Mouse (Mus musculus): ENCODE measurements around the gene Gm13057. TPM values are rescaled to one million over a fixed set of nuclear protein-coding genes. Genes with fewer than 3 reads are reported as not detected.
"Not testable (repeated sequence)": the region's sequence is repeated elsewhere in the genome, so short reads cannot be mapped to it uniquely, and the experiment has no call there.

Gm13057 gene
- not detected in 2 replicates for polyA plus RNA-seq (2015; fragmentation: Nextera tagmentation; extraction: Ambion mirVana)

DNA sequence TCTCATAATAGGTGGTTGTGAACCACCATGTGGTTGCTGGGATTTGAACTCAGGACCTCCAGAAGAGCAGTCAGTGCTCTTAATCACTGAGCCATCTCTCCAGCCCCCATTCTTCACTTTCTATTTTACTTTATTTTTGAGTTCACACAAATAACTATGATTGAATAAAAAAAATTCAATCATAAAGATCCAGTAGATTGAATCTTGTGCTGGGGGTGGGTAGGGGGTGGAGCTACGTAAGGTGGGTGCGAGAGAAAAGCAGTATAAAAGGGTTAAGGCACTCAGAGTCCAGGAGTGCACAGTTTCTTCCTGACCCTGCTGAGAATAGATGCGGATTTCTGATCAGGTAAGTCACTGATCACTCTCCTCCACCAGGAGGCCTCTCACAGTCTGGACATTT is at the start of gene Gm13057, which contains the start of gene BC080695:
Gene Gm13057, plus strand, starts transcription at position 310 of the 400 bp plus-strand sequence.
Gene BC080695, plus strand, starts transcription at position 301 of the 400 bp plus-strand sequence.
- not testable (repeated sequence) for H3K27me3 ChIP-seq; H3K36me3 ChIP-seq; H3K4me1 ChIP-seq (replicated peaks); H3K9ac ChIP-seq; H3K4me3 ChIP-seq (replicated peaks); H3K4me2 ChIP-seq; ATAC-seq (ENCODE audit: low read depth); DNase-seq; H3K9me3 ChIP-seq (replicated peaks); H3K27ac ChIP-seq
- WGBS (ENCODE audit: insufficient replicate concordance), result no CpG with 5 or more reads among the region's 3 CpGs

DNA sequence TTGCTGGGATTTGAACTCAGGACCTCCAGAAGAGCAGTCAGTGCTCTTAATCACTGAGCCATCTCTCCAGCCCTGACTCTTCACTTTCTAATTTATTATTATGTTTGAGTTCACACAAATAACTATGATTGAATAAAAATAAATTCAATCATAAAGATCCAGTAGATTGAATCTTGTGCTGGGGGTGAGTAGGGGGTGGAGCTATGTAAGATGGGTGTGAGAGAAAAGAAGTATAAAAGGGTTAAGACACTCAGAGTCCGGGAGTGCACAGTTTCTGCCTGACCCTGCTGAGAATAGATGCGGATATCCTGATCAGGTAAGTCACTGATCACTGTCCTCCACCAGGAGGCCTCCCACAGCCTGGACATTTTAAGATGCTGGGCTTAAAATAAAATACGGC is 40.5 kb upstream of the Gm13057 start, which contains the start of gene Gm13043:
Gene Gm13043, plus strand, starts transcription at position 301 of the 400 bp plus-strand sequence.
- DNase-seq, result no peak
- Histone ChIP-seq H3K36me3 (no peaks in the 10 kb centered on the region), H3K9me3 (replicated peaks) (no peaks in the 10 kb centered on the region), H3K4me1 (replicated peaks) (no peaks in the 10 kb centered on the region), H3K9ac (no peak within 1 kb of the TSS), H3K27ac (no peak within 1 kb of the TSS), H3K4me3 (replicated peaks) (no peak within 1 kb of the TSS), H3K27me3 (no peaks in the 10 kb centered on the region), H3K4me2 (no peak within 1 kb of the TSS)
- ATAC-seq (ENCODE audit: low read depth), result no peak
- 65% methylated on average over 3 of the region's 3 CpGs for WGBS (ENCODE audit: insufficient replicate concordance)

DNA sequence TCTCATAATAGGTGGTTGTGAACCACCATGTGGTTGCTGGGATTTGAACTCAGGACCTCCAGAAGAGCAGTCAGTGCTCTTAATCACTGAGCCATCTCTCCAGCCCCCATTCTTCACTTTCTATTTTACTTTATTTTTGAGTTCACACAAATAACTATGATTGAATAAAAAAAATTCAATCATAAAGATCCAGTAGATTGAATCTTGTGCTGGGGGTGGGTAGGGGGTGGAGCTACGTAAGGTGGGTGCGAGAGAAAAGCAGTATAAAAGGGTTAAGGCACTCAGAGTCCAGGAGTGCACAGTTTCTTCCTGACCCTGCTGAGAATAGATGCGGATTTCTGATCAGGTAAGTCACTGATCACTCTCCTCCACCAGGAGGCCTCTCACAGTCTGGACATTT is 15.9 kb upstream of the Gm13057 start, which contains the start of gene Gm13040:
Gene Gm13040, plus strand, starts transcription at position 301 of the 400 bp plus-strand sequence.
- H3K4me3 ChIP-seq (replicated peaks); H3K9ac ChIP-seq; H3K27me3 ChIP-seq; ATAC-seq (ENCODE audit: low read depth); DNase-seq; H3K27ac ChIP-seq; H3K36me3 ChIP-seq; H3K9me3 ChIP-seq (replicated peaks); H3K4me2 ChIP-seq; H3K4me1 ChIP-seq (replicated peaks): not testable (repeated sequence)
- no CpG with 5 or more reads among the region's 3 CpGs for WGBS (ENCODE audit: insufficient replicate concordance)

Other genes starting within 250 kb of the Gm13057 start
- not detected in 2 replicates for gene Lrrc38, start 202.0 kb upstream of the Gm13057 start, polyA plus RNA-seq (2015; fragmentation: Nextera tagmentation; extraction: Ambion mirVana)
- not detected in 2 replicates for gene Pramel1, start 157.3 kb upstream of the Gm13057 start, polyA plus RNA-seq (2015; fragmentation: Nextera tagmentation; extraction: Ambion mirVana)
- 4.0 and 5.6 TPM in 2 replicates for gene Pramef8, start 139.3 kb upstream of the Gm13057 start, polyA plus RNA-seq (2015; fragmentation: Nextera tagmentation; extraction: Ambion mirVana)
- gene Oog4, start 101.4 kb upstream of the Gm13057 start, polyA plus RNA-seq (2015; fragmentation: Nextera tagmentation; extraction: Ambion mirVana), result not detected in 2 replicates
- gene Gm13043, start 40.4 kb upstream of the Gm13057 start, polyA plus RNA-seq (2015; fragmentation: Nextera tagmentation; extraction: Ambion mirVana), result not detected in 2 replicates
- not detected in 2 replicates for gene Gm13040, start 15.8 kb upstream of the Gm13057 start, polyA plus RNA-seq (2015; fragmentation: Nextera tagmentation; extraction: Ambion mirVana)
- gene BC080695, start within 50 bp of the Gm13057 start, polyA plus RNA-seq (2015; fragmentation: Nextera tagmentation; extraction: Ambion mirVana), result not detected in 2 replicates
- not detected in 2 replicates for gene Gm13083, start 63.3 kb downstream of the Gm13057 start, polyA plus RNA-seq (2015; fragmentation: Nextera tagmentation; extraction: Ambion mirVana)
- gene Gm13088, start 105.5 kb downstream of the Gm13057 start, polyA plus RNA-seq (2015; fragmentation: Nextera tagmentation; extraction: Ambion mirVana), result not detected in 2 replicates
- gene Gm13089, start 151.0 kb downstream of the Gm13057 start, polyA plus RNA-seq (2015; fragmentation: Nextera tagmentation; extraction: Ambion mirVana), result not detected in 2 replicates
- not detected in 2 replicates for gene Gm13078, start 167.7 kb downstream of the Gm13057 start, polyA plus RNA-seq (2015; fragmentation: Nextera tagmentation; extraction: Ambion mirVana)
- not detected in 2 replicates for gene Gm13023, start 237.6 kb downstream of the Gm13057 start, polyA plus RNA-seq (2015; fragmentation: Nextera tagmentation; extraction: Ambion mirVana)